Mouse (Mus musculus): ENCODE results near the gene Tsacc. TPM values are rescaled to one million over a fixed set of nuclear protein-coding genes. Genes with fewer than 3 reads are reported as not detected.

The Tsacc gene
- polyA plus RNA-seq, 1 experiment from 2014 or later: 11.1 TPM

GRCm38 (mm10) chr3:88239446-88239845, 57.4 kb downstream of the Tsacc start:
- WGBS: 57% methylated on average over 4 of the region's 4 CpGs
- Histone ChIP-seq H3K27ac (replicated peaks; ENCODE audit: low read depth, low read length) (no peak overlapping the region), H3K9me3 (ENCODE audit: control insufficient read depth, low read length) (no peaks in the 10 kb centered on the region), H3K9ac (ENCODE audit: low read depth, low read length) (no peak overlapping the region), H3K4me3 (ENCODE audit: low read depth, low read length) (no peak overlapping the region), H3K4me1 (ENCODE audit: control insufficient read depth, insufficient read depth, low read length) (no peaks in the 10 kb centered on the region), H3K4me2 (ENCODE audit: low read depth, low read length) (no peak overlapping the region), H3K36me3 (ENCODE audit: control insufficient read depth, insufficient read depth, low read length) (no peaks in the 10 kb centered on the region), H3K27me3 (replicated peaks; ENCODE audit: control insufficient read depth, insufficient read depth, low read length) (peaks cover 81% of the 10 kb centered on the region)
- ATAC-seq (ENCODE audit: low read depth): no peak
- no peak for DNase-seq (ENCODE audit: low spot score)

GRCm38 (mm10) chr3:88238866-88239391, 57.9 kb downstream of the Tsacc start:
- ATAC-seq (ENCODE audit: low read depth) (no peak), DNase-seq (ENCODE audit: low spot score) (no peak)
- Histone ChIP-seq H3K4me2 (ENCODE audit: low read depth, low read length) (no peak overlapping the region), H3K27ac (replicated peaks; ENCODE audit: low read depth, low read length) (no peak overlapping the region), H3K9me3 (ENCODE audit: control insufficient read depth, low read length) (no peaks in the 10 kb centered on the region), H3K4me3 (ENCODE audit: low read depth, low read length) (no peak overlapping the region), H3K4me1 (ENCODE audit: control insufficient read depth, insufficient read depth, low read length) (no peaks in the 10 kb centered on the region), H3K36me3 (ENCODE audit: control insufficient read depth, insufficient read depth, low read length) (no peaks in the 10 kb centered on the region), H3K9ac (ENCODE audit: low read depth, low read length) (no peak overlapping the region), H3K27me3 (replicated peaks; ENCODE audit: control insufficient read depth, insufficient read depth, low read length) (peaks cover 78% of the 10 kb centered on the region)
- WGBS: 39% methylated on average over 8 of the region's 8 CpGs

- no peaks in the 10 kb centered on the region for H3K9me3 ChIP-seq (ENCODE audit: control insufficient read depth, low read length)
- H3K4me2 ChIP-seq (ENCODE audit: low read depth, low read length): no peak overlapping the region
- peaks cover 74% of the 10 kb centered on the region for H3K27me3 ChIP-seq (replicated peaks; ENCODE audit: control insufficient read depth, insufficient read depth, low read length)
- no peak overlapping the region for H3K4me3 ChIP-seq (ENCODE audit: low read depth, low read length)
- H3K9ac ChIP-seq (ENCODE audit: low read depth, low read length): no peak overlapping the region
- WGBS: 9% methylated on average over 8 of the region's 10 CpGs
- H3K36me3 ChIP-seq (ENCODE audit: control insufficient read depth, insufficient read depth, low read length): no peaks in the 10 kb centered on the region
- DNase-seq (ENCODE audit: low spot score) (no peak), ATAC-seq (ENCODE audit: low read depth) (no peak)
- no peak overlapping the region for H3K27ac ChIP-seq (replicated peaks; ENCODE audit: low read depth, low read length)
- no peaks in the 10 kb centered on the region for H3K4me1 ChIP-seq (ENCODE audit: control insufficient read depth, insufficient read depth, low read length)
These were observed 59.1 kb downstream of the Tsacc start for GRCm38 (mm10) chr3:88237556-88238194.

GRCm38 (mm10) chr3:88237161-88237555, 59.6 kb downstream of the Tsacc start:
- DNase-seq (ENCODE audit: low spot score) (no peak), ATAC-seq (ENCODE audit: low read depth) (no peak)
- H3K4me2 ChIP-seq (ENCODE audit: low read depth, low read length): no peak overlapping the region
- peaks cover 69% of the 10 kb centered on the region for H3K27me3 ChIP-seq (replicated peaks; ENCODE audit: control insufficient read depth, insufficient read depth, low read length)
- no peak overlapping the region for H3K4me3 ChIP-seq (ENCODE audit: low read depth, low read length)
- no peaks in the 10 kb centered on the region for H3K9me3 ChIP-seq (ENCODE audit: control insufficient read depth, low read length)
- no peaks in the 10 kb centered on the region for H3K36me3 ChIP-seq (ENCODE audit: control insufficient read depth, insufficient read depth, low read length)
- 21% methylated on average over 6 of the region's 6 CpGs for WGBS
- no peak overlapping the region for H3K27ac ChIP-seq (replicated peaks; ENCODE audit: low read depth, low read length)
- no peaks in the 10 kb centered on the region for H3K4me1 ChIP-seq (ENCODE audit: control insufficient read depth, insufficient read depth, low read length)
- H3K9ac ChIP-seq (ENCODE audit: low read depth, low read length): no peak overlapping the region

- Histone ChIP-seq H3K4me3 (ENCODE audit: low read depth, low read length) (no peak overlapping the region), H3K9ac (ENCODE audit: low read depth, low read length) (no peak overlapping the region), H3K4me2 (ENCODE audit: low read depth, low read length) (no peak overlapping the region), H3K27me3 (replicated peaks; ENCODE audit: control insufficient read depth, insufficient read depth, low read length) (peaks cover 61% of the 10 kb centered on the region), H3K4me1 (ENCODE audit: control insufficient read depth, insufficient read depth, low read length) (no peaks in the 10 kb centered on the region), H3K27ac (replicated peaks; ENCODE audit: low read depth, low read length) (no peak overlapping the region), H3K36me3 (ENCODE audit: control insufficient read depth, insufficient read depth, low read length) (no peaks in the 10 kb centered on the region), H3K9me3 (ENCODE audit: control insufficient read depth, low read length) (no peaks in the 10 kb centered on the region)
- DNase-seq (ENCODE audit: low spot score) (no peak), ATAC-seq (ENCODE audit: low read depth) (no peak)
- 37% methylated on average over 2 of the region's 2 CpGs for WGBS
These were observed 61.2 kb downstream of the Tsacc start for GRCm38 (mm10) chr3:88235616-88236015.

GRCm38 (mm10) chr3:88235216-88235615, 61.6 kb downstream of the Tsacc start:
- H3K4me1 ChIP-seq (ENCODE audit: control insufficient read depth, insufficient read depth, low read length): no peaks in the 10 kb centered on the region
- H3K36me3 ChIP-seq (ENCODE audit: control insufficient read depth, insufficient read depth, low read length): no peaks in the 10 kb centered on the region
- peaks cover 60% of the 10 kb centered on the region for H3K27me3 ChIP-seq (replicated peaks; ENCODE audit: control insufficient read depth, insufficient read depth, low read length)
- no peak for ATAC-seq (ENCODE audit: low read depth)
- H3K9ac ChIP-seq (ENCODE audit: low read depth, low read length): no peak overlapping the region
- H3K4me2 ChIP-seq (ENCODE audit: low read depth, low read length): no peak overlapping the region
- H3K4me3 ChIP-seq (ENCODE audit: low read depth, low read length): no peak overlapping the region
- DNase-seq (ENCODE audit: low spot score): no peak
- no peaks in the 10 kb centered on the region for H3K9me3 ChIP-seq (ENCODE audit: control insufficient read depth, low read length)
- H3K27ac ChIP-seq (replicated peaks; ENCODE audit: low read depth, low read length): no peak overlapping the region
- 19% methylated on average over 3 of the region's 3 CpGs for WGBS

- DNase-seq (ENCODE audit: low spot score) (no peak), ATAC-seq (ENCODE audit: low read depth) (no peak)
- no peak overlapping the region for H3K4me3 ChIP-seq (ENCODE audit: low read depth, low read length)
- no peaks in the 10 kb centered on the region for H3K36me3 ChIP-seq (ENCODE audit: control insufficient read depth, insufficient read depth, low read length)
- H3K4me2 ChIP-seq (ENCODE audit: low read depth, low read length): no peak overlapping the region
- no peaks in the 10 kb centered on the region for H3K9me3 ChIP-seq (ENCODE audit: control insufficient read depth, low read length)
- H3K9ac ChIP-seq (ENCODE audit: low read depth, low read length): no peak overlapping the region
- no peaks in the 10 kb centered on the region for H3K4me1 ChIP-seq (ENCODE audit: control insufficient read depth, insufficient read depth, low read length)
- no peak overlapping the region for H3K27ac ChIP-seq (replicated peaks; ENCODE audit: low read depth, low read length)
- WGBS: 45% methylated on average over 8 of the region's 8 CpGs
- H3K27me3 ChIP-seq (replicated peaks; ENCODE audit: control insufficient read depth, insufficient read depth, low read length): peaks cover 55% of the 10 kb centered on the region
These were observed 62.8 kb downstream of the Tsacc start for GRCm38 (mm10) chr3:88234041-88234440.

GRCm38 (mm10) chr3:88232851-88233649, 63.7 kb downstream of the Tsacc start:
- H3K4me1 ChIP-seq (ENCODE audit: control insufficient read depth, insufficient read depth, low read length): no peaks in the 10 kb centered on the region
- no peak overlapping the region for H3K4me3 ChIP-seq (ENCODE audit: low read depth, low read length)
- WGBS: 20% methylated on average over 7 of the region's 7 CpGs
- H3K9me3 ChIP-seq (ENCODE audit: control insufficient read depth, low read length): no peaks in the 10 kb centered on the region
- H3K9ac ChIP-seq (ENCODE audit: low read depth, low read length): no peak overlapping the region
- peaks cover 45% of the 10 kb centered on the region for H3K27me3 ChIP-seq (replicated peaks; ENCODE audit: control insufficient read depth, insufficient read depth, low read length)
- ATAC-seq (ENCODE audit: low read depth) (no peak), DNase-seq (ENCODE audit: low spot score) (no peak)
- no peaks in the 10 kb centered on the region for H3K36me3 ChIP-seq (ENCODE audit: control insufficient read depth, insufficient read depth, low read length)
- H3K4me2 ChIP-seq (ENCODE audit: low read depth, low read length): no peak overlapping the region
- no peak overlapping the region for H3K27ac ChIP-seq (replicated peaks; ENCODE audit: low read depth, low read length)
